Mouse (Mus musculus) lung, embryonic 16.5 days (tissue): ENCODE measurements around the gene Sri. TPM values are rescaled to one million over a fixed set of nuclear protein-coding genes. Genes with fewer than 3 reads are reported as not detected.

Experiments used
- ATAC-seq: fragments of 200-750 bp; cut with Nextera tagmentation; 2 replicates; pipeline ENCODE4 v1.8.0; 2017; ENCODE audit warnings: low read depth, mild to moderate bottlenecking, moderate library complexity
- H3K27ac ChIP-seq: fragments of 300-500 bp; sonication (generic); 2 replicates; pipeline ENCODE4 v1.5.1; 2014; ENCODE audit warnings: mild to moderate bottlenecking, control low read depth, low read length
- H3K27me3 ChIP-seq: fragments of 300-500 bp; sonication (generic); 2 replicates; pipeline ENCODE4 v1.6.1; 2014; ENCODE audit warnings: low read depth, low read length, mixed read lengths; ENCODE audit not compliant: control insufficient read depth, insufficient read depth
- H3K36me3 ChIP-seq: fragments of 300-500 bp; sonication (generic); 2 replicates; pipeline ENCODE4 v1.6.1; 2014; ENCODE audit warnings: low read length; ENCODE audit not compliant: control insufficient read depth, insufficient read depth
- H3K4me1 ChIP-seq: fragments of 300-500 bp; sonication (generic); replicated peaks from 2 replicates; pipeline ENCODE4 v1.6.1; 2014; ENCODE audit warnings: low read length, mixed read lengths; ENCODE audit not compliant: control insufficient read depth, insufficient read depth
- H3K4me2 ChIP-seq: fragments of 300-500 bp; sonication (generic); 2 replicates; pipeline ENCODE4 v1.6.1; 2014; ENCODE audit warnings: low read depth, low read length, control low read depth
- H3K4me3 ChIP-seq: fragments of 300-500 bp; sonication (generic); 2 replicates; pipeline ENCODE4 v1.5.1; 2014; ENCODE audit warnings: mild to moderate bottlenecking, low read length, control low read depth
- H3K9ac ChIP-seq: fragments of 300-500 bp; sonication (generic); 2 replicates; pipeline ENCODE4 v1.6.1; 2014; ENCODE audit warnings: low read length, control low read depth
- H3K9me3 ChIP-seq: fragments of 300-500 bp; sonication (generic); 2 replicates; pipeline ENCODE4 v1.6.1; 2016; ENCODE audit warnings: low read length; ENCODE audit not compliant: control insufficient read depth
- WGBS: fragments of 180-500 bp; shearing (Covaris S2); extraction: QIAGEN DNeasy Blood & Tissue Kit; methylation state at CpG from one replicate; pipeline ENCODE4 v1.1.7; 2014; 5-methylcytosine and 5-hydroxymethylcytosine counted together
- polyA plus RNA-seq: library from polyadenylated mRNA; unstranded; fragments of >200 nt; fragmentation: Nextera tagmentation; extraction: Ambion mirVana; gene quantifications from 2 replicates; pipeline ENCODE4 v1.2.1, GENCODE M21; 2015

Sri gene
- polyA plus RNA-seq, 1 experiment from 2014 or later: 305 TPM

DNA sequence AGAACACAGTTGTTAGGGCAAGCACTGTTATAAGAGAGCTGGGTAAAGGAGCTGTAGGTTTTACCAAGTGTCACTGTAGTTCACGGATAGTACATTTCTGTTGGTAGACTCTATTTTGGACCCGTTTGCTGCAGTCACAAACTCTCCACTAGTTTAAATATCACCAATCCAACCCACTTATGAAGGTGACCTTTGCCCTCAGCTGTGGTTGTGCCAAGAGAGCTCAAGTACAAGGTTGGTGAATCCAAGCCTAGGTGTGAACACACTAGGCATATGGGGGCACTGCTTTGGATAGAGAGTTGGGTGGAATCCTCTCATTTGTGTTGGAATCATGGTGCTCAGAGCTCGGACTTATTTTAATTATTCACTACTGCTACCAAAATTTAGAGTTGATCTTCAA lies 39.8 kb downstream of the Sri start:
- Histone ChIP-seq H3K4me1 (no peaks in the 10 kb centered on the region), H3K4me3 (no peak overlapping the region), H3K4me2 (no peak overlapping the region), H3K9me3 (no peaks in the 10 kb centered on the region), H3K27ac (no peak overlapping the region), H3K36me3 (no peaks in the 10 kb centered on the region), H3K9ac (no peak overlapping the region), H3K27me3 (no peaks in the 10 kb centered on the region)
- WGBS: 80% methylated on average over 3 of the region's 3 CpGs
- ATAC-seq: no peak

DNA sequence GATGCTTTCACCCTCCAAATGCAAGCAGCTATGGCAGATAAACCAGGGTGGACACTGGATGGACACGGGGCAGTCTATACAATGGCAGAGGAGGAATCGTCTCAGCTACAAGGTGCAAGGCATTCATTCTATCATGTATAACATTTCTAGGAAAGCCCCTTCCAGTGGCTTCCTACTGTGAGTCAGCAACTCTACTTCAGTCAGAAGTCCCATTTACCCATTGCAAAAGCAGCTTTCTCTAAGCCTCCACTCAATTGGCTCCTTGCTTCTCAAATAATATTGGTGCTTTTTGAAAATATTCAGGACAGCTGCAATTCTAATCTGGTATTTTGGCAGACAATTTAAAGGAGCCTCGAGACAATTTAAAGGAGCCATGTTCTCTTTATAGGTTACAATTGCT lies 42.3 kb downstream of the Sri start:
- no peaks in the 10 kb centered on the region for H3K27me3 ChIP-seq
- 77% methylated on average over 3 of the region's 3 CpGs for WGBS
- H3K4me3 ChIP-seq: no peak overlapping the region
- H3K4me2 ChIP-seq: no peak overlapping the region
- no peak overlapping the region for H3K9ac ChIP-seq
- H3K4me1 ChIP-seq: no peaks in the 10 kb centered on the region
- no peak overlapping the region for H3K27ac ChIP-seq
- no peaks in the 10 kb centered on the region for H3K9me3 ChIP-seq
- H3K36me3 ChIP-seq: no peaks in the 10 kb centered on the region
- ATAC-seq: no peak

DNA sequence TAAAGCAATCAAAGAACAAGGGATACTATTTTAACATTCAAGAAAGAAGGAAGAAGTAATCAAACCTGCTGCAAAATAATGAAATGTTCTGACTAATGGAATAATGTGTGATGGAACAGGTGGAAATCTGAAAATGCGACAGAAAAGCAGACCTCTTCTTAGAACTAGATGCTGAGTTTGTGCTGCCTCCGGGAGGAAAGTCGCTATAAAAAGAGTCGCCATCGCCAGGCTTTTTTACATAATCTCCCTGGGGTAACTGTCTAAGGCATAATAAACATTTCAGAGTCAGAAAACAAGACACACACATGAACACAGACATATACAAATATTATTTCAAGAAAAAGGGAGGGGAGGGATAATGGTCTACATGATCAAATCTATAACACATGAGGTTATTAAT lies 49.0 kb downstream of the Sri start:
- Histone ChIP-seq H3K27ac (no peak overlapping the region), H3K36me3 (no peaks in the 10 kb centered on the region), H3K4me1 (no peaks in the 10 kb centered on the region), H3K9me3 (no peaks in the 10 kb centered on the region), H3K9ac (no peak overlapping the region), H3K4me2 (no peak overlapping the region), H3K4me3 (no peak overlapping the region), H3K27me3 (no peaks in the 10 kb centered on the region)
- no peak for ATAC-seq
- 84% methylated on average over 5 of the region's 5 CpGs for whole genome bisulfite sequencing

DNA sequence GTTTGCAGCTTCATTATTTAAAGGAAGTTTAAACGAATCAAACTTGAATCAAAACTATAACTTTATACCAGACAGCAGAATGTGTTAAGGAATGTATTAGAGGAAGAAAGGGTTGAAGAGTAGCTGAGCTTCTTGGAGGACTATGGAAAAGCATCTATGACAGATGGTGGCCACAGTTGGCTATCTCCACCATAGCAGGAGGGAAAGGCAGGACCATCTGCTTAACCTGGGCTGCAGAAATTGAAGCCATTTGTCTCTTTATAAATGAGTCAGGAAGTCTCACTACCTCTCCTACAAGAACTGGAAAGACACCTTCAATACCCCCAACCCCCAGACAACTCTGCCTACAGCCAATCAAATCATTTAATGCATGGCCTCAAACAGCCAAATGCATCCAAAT lies 49.8 kb downstream of the Sri start:
- Histone ChIP-seq H3K4me3 (no peak overlapping the region), H3K9me3 (no peaks in the 10 kb centered on the region), H3K27me3 (no peaks in the 10 kb centered on the region), H3K36me3 (no peaks in the 10 kb centered on the region), H3K27ac (no peak overlapping the region), H3K4me2 (no peak overlapping the region), H3K9ac (no peak overlapping the region), H3K4me1 (no peaks in the 10 kb centered on the region)
- no peak for ATAC-seq
- WGBS: 60% methylated on average over 1 of the region's 1 CpGs

DNA sequence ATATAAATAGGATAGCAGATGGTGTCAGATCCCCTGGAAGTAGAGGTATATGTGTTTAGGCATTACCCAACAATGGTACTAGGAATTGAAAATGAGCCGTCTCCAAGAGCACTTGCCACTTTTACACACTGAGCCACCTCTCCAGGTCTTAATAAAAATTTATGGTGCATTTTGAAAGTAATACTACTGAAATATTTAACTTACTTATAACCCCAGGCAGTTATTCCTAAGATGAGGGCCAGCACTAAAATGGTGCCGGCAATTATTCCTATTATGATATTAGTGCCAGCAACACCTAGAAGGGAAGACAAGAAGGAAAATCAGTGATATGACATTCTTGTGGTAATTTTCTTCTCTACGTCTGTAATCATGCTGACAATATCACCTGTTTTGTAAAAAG lies 65.8 kb downstream of the Sri start:
- no peak for ATAC-seq

DNA sequence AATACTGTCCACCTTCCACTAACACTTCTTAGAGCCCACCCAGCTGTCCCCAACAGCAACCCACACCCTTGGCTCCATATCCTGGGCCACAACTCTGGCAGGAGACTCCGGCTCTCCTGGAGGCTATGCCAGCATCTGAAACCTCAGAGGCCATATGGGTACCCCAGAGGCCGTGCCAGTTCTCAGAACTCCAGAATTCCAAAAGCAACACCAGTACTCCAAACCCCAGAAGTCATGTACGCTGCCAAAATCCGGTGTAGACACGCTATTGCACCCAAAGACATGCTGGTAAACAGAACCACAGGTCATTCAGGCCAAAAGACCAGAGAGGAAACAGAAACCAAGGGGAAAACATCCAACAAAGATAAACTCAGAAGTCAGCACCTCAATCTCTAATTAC lies 66.4 kb downstream of the Sri start:
- no peak overlapping the region for H3K4me3 ChIP-seq
- no peaks in the 10 kb centered on the region for H3K9me3 ChIP-seq
- H3K4me1 ChIP-seq: no peaks in the 10 kb centered on the region
- 87% methylated on average over 5 of the region's 5 CpGs for WGBS
- H3K27me3 ChIP-seq: no peaks in the 10 kb centered on the region
- H3K9ac ChIP-seq: no peak overlapping the region
- no peaks in the 10 kb centered on the region for H3K36me3 ChIP-seq
- ATAC-seq: no peak
- no peak overlapping the region for H3K27ac ChIP-seq
- H3K4me2 ChIP-seq: no peak overlapping the region

More for the DNA sequence above, 65.8 kb downstream of the Sri start:
- Histone ChIP-seq H3K27ac (no peak overlapping the region), H3K4me1 (no peaks in the 10 kb centered on the region), H3K36me3 (no peaks in the 10 kb centered on the region), H3K9ac (no peak overlapping the region), H3K4me2 (no peak overlapping the region), H3K9me3 (no peaks in the 10 kb centered on the region), H3K27me3 (no peaks in the 10 kb centered on the region), H3K4me3 (no peak overlapping the region)
- 89% methylated on average over 3 of the region's 3 CpGs for WGBS

DNA sequence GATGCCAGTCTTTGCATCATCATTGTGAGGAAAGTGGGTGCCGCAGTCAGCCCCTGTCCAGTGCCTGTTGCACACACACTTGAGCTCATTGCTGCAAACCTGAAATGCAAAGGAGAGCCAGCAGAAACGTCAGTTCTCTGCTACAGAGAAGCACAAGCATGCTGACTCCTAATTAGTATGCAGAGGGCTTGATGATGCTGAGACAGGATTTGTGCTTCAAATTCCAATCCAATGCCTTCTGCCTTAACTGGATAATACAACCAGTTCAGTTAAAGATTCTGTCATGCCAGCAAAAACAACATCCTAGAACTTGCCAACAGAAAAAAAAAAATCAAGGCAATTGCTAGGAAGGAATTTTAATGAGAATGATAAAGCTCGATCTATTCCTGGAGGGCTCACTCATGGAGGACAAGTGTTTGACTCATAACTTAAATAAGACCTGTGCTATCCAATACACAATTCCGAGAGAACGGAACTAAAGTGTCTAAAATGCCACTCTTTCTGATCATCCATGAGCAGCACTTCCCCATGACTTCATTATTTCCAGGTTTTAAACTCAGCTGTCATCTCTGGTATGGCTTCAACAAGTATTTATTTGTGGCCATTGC lies 70.8 kb downstream of the Sri start:
- 67% methylated on average over 5 of the region's 5 CpGs for WGBS
- Histone ChIP-seq H3K27ac (no peak overlapping the region), H3K27me3 (no peaks in the 10 kb centered on the region), H3K4me1 (no peaks in the 10 kb centered on the region), H3K4me3 (no peak overlapping the region), H3K4me2 (no peak overlapping the region), H3K9me3 (no peaks in the 10 kb centered on the region), H3K36me3 (no peaks in the 10 kb centered on the region), H3K9ac (no peak overlapping the region)
- ATAC-seq: no peak

Other genes starting within 250 kb of the Sri start
- gene Steap4, start 85.6 kb upstream of the Sri start, polyA plus RNA-seq: 3.4 and 5.4 TPM in 2 replicates